Mouse (Mus musculus) midbrain, embryonic 13.5 days (tissue): ENCODE results near the gene Ube2h. TPM values are rescaled to one million over a fixed set of nuclear protein-coding genes. Genes with fewer than 3 reads are reported as not detected.
"Not testable (repeated sequence)": the region's sequence is repeated elsewhere in the genome, so short reads cannot be mapped to it uniquely, and the experiment has no call there.

Experiments used
- ATAC-seq: fragments of 200-750 bp; cut with Nextera tagmentation; 2 replicates; pipeline ENCODE4 v1.8.0; 2017; ENCODE audit warnings: mild to moderate bottlenecking, moderate TSS enrichment, moderate library complexity
- H3K27ac ChIP-seq: fragments of 300-500 bp; sonication (generic); 2 replicates; pipeline ENCODE4 v1.5.1; 2015; ENCODE audit warnings: inconsistent platforms, mild to moderate bottlenecking, moderate library complexity
- H3K27me3 ChIP-seq: fragments of 300-500 bp; sonication (generic); 2 replicates; pipeline ENCODE4 v1.6.1; 2015; ENCODE audit warnings: mild to moderate bottlenecking, inconsistent platforms
- H3K36me3 ChIP-seq: fragments of 300-500 bp; sonication (generic); 2 replicates; pipeline ENCODE4 v1.6.1; 2015; ENCODE audit warnings: mild to moderate bottlenecking, inconsistent platforms
- H3K4me1 ChIP-seq: fragments of 300-500 bp; sonication (generic); replicated peaks from 2 replicates; pipeline ENCODE4 v1.6.1; 2015; ENCODE audit warnings: inconsistent platforms
- H3K4me2 ChIP-seq: fragments of 300-500 bp; sonication (generic); replicated peaks from 2 replicates; pipeline ENCODE4 v1.6.1; 2015; ENCODE audit warnings: moderate library complexity, mild to moderate bottlenecking, inconsistent platforms
- H3K4me3 ChIP-seq: fragments of 300-500 bp; sonication (generic); replicated peaks from 2 replicates; pipeline ENCODE4 v1.5.1; 2015; ENCODE audit warnings: mild to moderate bottlenecking, inconsistent platforms
- H3K9ac ChIP-seq: fragments of 300-500 bp; sonication (generic); replicated peaks from 2 replicates; pipeline ENCODE4 v1.6.1; 2015; ENCODE audit warnings: mild to moderate bottlenecking, inconsistent platforms
- H3K9me3 ChIP-seq: fragments of 300-500 bp; sonication (generic); 2 replicates; pipeline ENCODE4 v1.6.1; 2016; ENCODE audit warnings: mild to moderate bottlenecking, inconsistent platforms
- WGBS: fragments of 180-500 bp; shearing (Covaris S2); methylation state at CpG from one replicate; pipeline ENCODE4 v1.1.7; 2015; 5-methylcytosine and 5-hydroxymethylcytosine counted together
- polyA plus RNA-seq: library from polyadenylated mRNA; unstranded; fragments of >200 nt; fragmentation: Nextera tagmentation; extraction: Ambion mirVana; gene quantifications from 2 replicates; pipeline ENCODE4 v1.2.1, GENCODE M21; 2015

Gene Ube2h
- polyA plus RNA-seq, 1 experiment from 2014 or later, result 66.0 TPM

DNA sequence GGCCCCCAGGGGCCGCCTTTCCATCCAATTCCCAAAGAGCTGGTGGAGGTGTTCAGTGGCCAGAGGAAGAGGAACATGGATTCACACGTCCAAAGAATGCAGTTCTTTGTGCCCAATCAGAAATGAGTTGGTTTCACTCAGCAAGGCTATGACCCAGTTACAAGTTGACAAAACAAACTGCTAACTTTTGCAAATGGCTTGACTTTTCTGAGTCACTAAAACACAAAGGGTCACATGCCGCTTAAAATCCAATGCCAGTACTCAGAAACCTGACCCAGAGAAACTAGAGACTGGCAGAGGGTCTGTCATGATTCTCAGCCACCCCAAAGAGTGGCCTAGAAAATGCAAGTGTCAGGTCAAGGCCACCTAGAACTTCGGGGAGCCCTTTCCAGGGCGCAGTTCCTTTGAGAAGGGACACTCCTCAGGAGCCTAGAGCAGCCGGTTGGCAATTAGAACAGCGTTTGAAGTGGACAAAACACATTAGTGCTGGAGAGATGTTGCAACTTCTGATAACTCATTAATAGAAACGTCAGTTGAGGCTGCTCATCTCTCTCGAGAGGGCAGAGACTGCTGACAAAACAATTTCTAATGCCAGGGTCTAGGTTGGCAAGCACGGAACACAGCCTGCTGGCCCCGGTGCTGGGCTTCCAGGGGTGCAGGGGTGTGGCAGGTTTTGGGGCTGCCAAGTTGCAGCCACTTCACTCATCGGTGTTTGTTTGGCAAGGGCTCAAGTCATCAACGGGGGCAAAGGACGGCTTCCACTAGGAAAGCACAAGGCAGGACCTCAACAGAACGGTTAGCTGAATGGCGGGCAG, 92.5 kb downstream of the Ube2h start:
- Histone ChIP-seq H3K27me3 (no peaks in the 10 kb centered on the region), H3K36me3 (peaks cover 21% of the 10 kb centered on the region), H3K9ac (no peak overlapping the region), H3K4me2 (no peak overlapping the region), H3K27ac (no peak overlapping the region), H3K4me3 (no peak overlapping the region), H3K9me3 (no peaks in the 10 kb centered on the region), H3K4me1 (no peaks in the 10 kb centered on the region)
- ATAC-seq, result no peak
- WGBS, result 82% methylated on average over 16 of the region's 16 CpGs

DNA sequence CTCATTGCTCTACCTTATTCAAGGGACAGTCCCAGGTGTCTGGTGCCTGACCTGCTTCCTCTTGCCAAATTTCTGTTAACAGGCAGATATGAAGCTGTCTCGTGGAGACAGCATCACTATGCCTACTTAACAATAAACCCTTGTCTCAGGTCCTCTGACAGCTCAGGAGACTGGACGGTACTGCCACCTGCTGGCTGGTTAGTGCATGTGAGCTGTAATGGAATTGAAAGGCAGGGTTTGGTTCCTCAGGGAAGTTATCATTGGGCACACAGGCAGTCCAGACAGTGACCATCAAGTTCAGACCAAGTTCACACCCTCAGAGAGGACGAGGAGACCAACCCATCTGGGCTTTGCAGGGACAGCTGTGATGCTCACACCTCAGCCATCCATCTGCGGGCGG, 93.6 kb downstream of the Ube2h start:
- Histone ChIP-seq H3K4me1 (peaks cover 2% of the 10 kb centered on the region), H3K4me3 (no peak overlapping the region), H3K9me3 (no peaks in the 10 kb centered on the region), H3K4me2 (no peak overlapping the region), H3K36me3 (peaks cover 20% of the 10 kb centered on the region), H3K9ac (no peak overlapping the region), H3K27ac (no peak overlapping the region; the same call in 1 of the 2 replicates), H3K27me3 (no peaks in the 10 kb centered on the region)
- ATAC-seq, result peak; percentile 67
- WGBS, result 33% methylated on average over 5 of the region's 5 CpGs

DNA sequence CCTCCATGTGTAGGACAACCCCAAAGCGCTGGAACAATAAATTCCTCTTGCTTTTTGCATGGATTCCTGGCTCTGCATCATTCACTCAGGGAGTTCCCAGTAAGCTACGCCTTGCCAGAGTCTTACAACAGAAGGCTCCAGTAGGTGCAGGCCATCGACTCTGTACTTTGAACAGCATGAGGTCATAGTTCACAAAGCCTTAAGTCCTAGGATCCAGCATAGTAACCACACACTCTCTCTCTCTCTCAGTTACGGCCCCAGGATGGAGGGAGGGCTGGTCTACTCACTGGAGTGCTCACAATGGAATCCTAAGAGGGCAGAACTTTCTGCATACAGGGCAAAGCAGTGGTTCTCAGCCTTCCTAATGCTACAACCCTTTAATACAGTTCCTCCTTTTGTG, 95.5 kb downstream of the Ube2h start:
- Histone ChIP-seq H3K27ac (no peak overlapping the region), H3K9me3 (no peaks in the 10 kb centered on the region), H3K27me3 (no peaks in the 10 kb centered on the region), H3K4me3 (no peak overlapping the region), H3K4me2 (no peak overlapping the region), H3K9ac (no peak overlapping the region), H3K4me1 (peaks cover 4% of the 10 kb centered on the region), H3K36me3 (peaks cover 11% of the 10 kb centered on the region)
- ATAC-seq, result no peak
- 31% methylated on average over 4 of the region's 4 CpGs for WGBS

DNA sequence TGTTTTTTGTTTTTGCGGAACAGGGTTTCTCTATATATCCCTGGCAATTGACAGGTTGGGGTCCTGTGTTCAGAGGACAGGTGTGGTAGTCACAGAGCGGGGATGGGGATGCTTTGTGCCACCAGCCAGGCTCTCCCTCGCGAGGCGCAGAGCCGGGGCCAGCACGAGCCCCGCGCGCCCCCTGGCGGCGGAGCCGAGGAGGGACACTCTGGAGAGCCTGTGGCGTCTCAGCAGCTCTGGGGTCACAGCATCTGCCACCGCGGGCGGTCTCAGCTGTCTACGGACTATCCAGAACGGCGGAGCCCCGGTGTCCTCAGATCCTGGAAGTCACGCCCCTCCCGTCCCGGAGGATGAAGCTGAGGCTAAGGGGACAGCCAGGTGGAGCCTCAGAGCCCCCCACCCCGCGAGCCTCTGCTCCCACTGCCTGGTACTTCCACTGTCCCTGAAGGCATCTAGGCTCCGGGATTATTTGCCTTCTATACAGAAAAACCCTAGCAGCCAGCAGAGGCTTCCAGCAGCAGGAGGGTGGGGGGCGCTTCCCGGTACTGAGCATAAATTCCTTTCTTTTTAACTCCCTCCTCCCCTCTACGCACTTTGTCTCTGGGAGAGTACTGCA, 98.6 kb downstream of the Ube2h start:
- H3K9ac ChIP-seq, result peak overlapping the region; percentile 34; the same call in 1 of the 2 replicates
- H3K4me3 ChIP-seq, result peak overlapping the region; percentile 25
- peak; percentile 86 for ATAC-seq

DNA sequence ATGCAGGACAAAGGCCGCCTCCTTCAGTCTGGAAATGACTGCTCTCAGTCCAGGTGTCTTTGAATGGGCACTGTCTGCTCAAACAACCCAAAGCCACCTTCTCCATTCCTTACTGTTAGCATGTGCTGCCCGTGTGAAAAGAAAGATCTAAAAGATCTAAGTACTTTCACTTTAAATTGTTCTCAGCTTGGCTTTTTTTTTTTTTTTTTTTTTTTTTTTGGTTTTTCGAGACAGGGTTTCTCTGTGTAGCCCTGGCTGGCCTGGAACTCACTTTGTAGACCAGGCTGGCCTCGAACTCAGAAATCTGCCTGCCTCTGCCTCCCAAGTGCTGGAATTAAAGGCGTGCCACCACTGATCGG, 99.2 kb downstream of the Ube2h start:
- not testable (repeated sequence) for H3K27me3 ChIP-seq, H3K4me3 ChIP-seq, H3K9ac ChIP-seq, H3K36me3 ChIP-seq, H3K9me3 ChIP-seq, H3K4me2 ChIP-seq, H3K4me1 ChIP-seq, H3K27ac ChIP-seq
- WGBS, result 76% methylated on average over 6 of the region's 6 CpGs
- 0 out of 2 replicates have a peak, but pooled peaks have one; percentile 21 for ATAC-seq

More for the DNA sequence above, 98.6 kb downstream of the Ube2h start:
- no peak overlapping the region for H3K27ac ChIP-seq
- peak overlapping the region; percentile 52 for H3K4me2 ChIP-seq
- peaks cover 4% of the 10 kb centered on the region for H3K4me1 ChIP-seq
- H3K36me3 ChIP-seq, result no peaks in the 10 kb centered on the region
- WGBS, result 5% methylated on average over 30 of the region's 30 CpGs
- no peaks in the 10 kb centered on the region for H3K27me3 ChIP-seq
- no peaks in the 10 kb centered on the region for H3K9me3 ChIP-seq

DNA sequence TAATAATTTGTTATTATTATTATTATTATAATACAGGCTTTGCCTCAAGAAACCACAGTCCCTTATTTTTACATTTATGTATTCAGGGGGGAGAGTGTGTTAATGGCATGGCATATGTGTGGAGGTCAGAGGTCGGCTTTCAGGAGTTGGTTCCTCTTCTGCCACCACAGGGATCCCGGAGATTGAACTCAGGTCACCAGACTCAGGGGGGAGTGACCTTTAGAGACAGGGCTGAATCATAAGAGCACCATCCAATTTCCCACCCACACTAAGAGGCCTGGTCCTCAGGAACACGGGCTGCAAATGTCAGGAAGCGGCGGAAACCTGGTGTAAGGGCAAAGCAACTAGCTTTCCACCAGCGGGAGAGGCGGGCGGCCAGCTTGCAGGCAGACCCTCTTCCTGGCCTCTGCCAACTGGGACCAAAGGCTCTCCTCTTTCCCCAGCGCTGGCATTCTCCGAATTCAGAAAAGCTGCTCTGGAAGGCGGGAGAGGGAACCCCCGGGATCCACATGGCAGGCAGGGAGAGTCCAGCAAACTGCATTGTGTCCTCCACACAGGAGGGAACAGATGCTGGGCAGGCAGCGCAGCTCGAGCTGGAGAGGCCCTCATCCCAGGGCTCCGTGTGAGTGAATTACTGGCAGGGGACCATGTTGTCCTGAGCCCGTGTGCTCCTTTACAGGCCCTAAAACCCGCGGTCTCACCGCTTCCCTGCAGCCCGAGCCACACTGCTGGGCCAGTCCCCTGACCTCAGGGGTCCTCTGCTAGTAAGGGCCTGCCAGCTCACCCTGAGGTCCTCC, 99.8 kb downstream of the Ube2h start:
- ATAC-seq, result no peak
- H3K4me3 ChIP-seq, result no peak overlapping the region
- WGBS, result 45% methylated on average over 20 of the region's 20 CpGs

DNA sequence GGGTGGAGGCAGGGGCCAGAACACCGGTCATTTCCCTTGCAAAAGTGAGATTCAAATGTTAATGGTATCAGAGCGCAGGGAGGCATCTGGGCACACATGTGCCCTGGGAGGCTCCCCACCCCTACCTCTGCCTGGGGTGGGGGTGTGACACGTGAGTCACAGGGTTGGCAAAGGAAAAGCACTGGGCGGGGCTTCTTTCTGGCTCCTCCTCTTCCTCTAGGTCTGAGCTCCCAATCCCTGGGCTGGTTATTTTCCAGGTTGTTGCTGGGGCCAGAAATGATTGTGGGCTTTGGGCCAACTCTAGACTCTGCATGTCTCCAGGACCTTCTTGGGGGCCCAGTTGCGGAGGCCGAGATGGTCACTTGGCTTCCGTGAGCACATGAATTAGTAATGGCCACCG, 108.2 kb downstream of the Ube2h start:
- ATAC-seq, result no peak
- Histone ChIP-seq H3K27ac (no peak overlapping the region), H3K4me2 (no peak overlapping the region), H3K36me3 (no peaks in the 10 kb centered on the region), H3K4me3 (no peak overlapping the region), H3K9ac (no peak overlapping the region), H3K9me3 (no peaks in the 10 kb centered on the region), H3K4me1 (no peaks in the 10 kb centered on the region), H3K27me3 (no peaks in the 10 kb centered on the region)
- WGBS, result 81% methylated on average over 8 of the region's 8 CpGs

More for the DNA sequence above, 99.8 kb downstream of the Ube2h start:
- H3K27me3 ChIP-seq, result no peaks in the 10 kb centered on the region
- H3K36me3 ChIP-seq, result no peaks in the 10 kb centered on the region
- H3K9me3 ChIP-seq, result no peaks in the 10 kb centered on the region
- peaks cover 4% of the 10 kb centered on the region for H3K4me1 ChIP-seq
- no peak overlapping the region for H3K4me2 ChIP-seq
- H3K9ac ChIP-seq, result 0 out of 2 replicates have a peak overlapping the region, but pooled peaks have one; percentile 21
- no peak overlapping the region for H3K27ac ChIP-seq

DNA sequence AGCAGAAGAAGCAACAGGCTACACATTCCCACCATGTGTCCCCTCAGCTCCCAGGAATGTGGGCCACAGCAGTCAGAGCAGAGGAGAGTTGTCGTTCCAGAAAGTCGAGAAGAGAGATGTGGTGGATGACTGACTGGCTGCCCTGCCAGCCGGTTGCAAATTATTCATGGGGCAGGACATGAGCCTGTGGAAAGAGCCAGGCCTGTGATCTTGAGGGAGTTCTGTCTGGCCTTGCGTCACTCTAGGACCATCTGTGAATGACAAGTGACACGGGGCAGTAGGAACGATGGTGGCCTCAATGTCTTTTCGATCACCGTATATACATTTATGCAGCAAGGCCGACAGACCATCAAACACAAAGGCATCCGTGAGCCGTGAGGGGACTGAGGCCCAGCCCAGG, 108.7 kb downstream of the Ube2h start:
- Histone ChIP-seq H3K9ac (no peak overlapping the region), H3K27ac (no peak overlapping the region), H3K4me1 (no peaks in the 10 kb centered on the region), H3K36me3 (no peaks in the 10 kb centered on the region), H3K4me2 (no peak overlapping the region), H3K9me3 (no peaks in the 10 kb centered on the region), H3K27me3 (no peaks in the 10 kb centered on the region), H3K4me3 (no peak overlapping the region)
- WGBS, result 84% methylated on average over 11 of the region's 11 CpGs
- ATAC-seq, result no peak

DNA sequence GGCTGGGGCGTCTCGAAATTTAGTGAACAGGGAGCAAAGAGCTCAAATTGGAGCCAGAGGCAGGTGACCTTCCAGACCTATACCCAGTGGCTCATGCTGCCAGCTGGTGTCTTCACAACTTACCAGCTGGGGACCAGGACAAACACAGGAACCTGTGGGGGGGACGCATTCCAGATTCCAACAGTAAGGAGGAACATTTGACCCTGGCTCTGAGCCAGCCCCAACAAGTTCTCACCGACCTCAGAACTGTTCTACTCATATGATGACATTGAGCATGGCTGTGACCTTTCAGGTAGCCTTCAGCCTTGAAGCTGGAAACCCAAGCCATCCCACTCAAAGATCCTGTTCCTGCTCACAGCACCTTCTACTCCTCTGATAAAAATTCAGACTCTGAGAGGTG, 120.7 kb downstream of the Ube2h start:
- H3K27ac ChIP-seq, result no peak overlapping the region
- H3K4me1 ChIP-seq, result peaks cover 9% of the 10 kb centered on the region; the same call in 1 of the 2 replicates
- H3K9ac ChIP-seq, result no peak overlapping the region
- H3K36me3 ChIP-seq, result no peaks in the 10 kb centered on the region
- H3K4me3 ChIP-seq, result no peak overlapping the region
- no peak for ATAC-seq
- peaks cover 59% of the 10 kb centered on the region for H3K27me3 ChIP-seq
- H3K4me2 ChIP-seq, result no peak overlapping the region
- H3K9me3 ChIP-seq, result no peaks in the 10 kb centered on the region
- WGBS, result 82% methylated on average over 4 of the region's 4 CpGs

DNA sequence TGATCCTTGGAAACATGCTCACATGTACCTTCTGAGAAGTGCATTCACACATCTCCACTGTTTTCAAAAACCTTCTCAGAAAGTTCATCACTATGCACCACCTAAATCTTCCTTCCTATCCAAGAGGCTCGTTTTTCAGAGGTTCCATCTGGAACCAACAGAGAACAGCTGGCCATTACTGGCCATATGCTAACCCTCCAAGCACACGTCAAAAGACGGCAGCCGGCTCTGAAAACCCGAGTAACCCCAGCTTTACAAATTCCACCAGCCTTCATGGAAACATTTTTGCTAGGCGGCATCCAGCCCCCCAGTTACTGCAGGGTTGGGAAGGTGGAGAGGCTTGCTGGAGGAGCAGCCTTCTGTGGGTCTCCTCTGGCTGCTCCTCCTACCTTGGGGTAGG, 122.3 kb downstream of the Ube2h start:
- 66% methylated on average over 6 of the region's 6 CpGs for WGBS
- Histone ChIP-seq H3K27me3 (peaks cover 73% of the 10 kb centered on the region), H3K9me3 (no peaks in the 10 kb centered on the region), H3K4me2 (no peak overlapping the region), H3K4me1 (peaks cover 18% of the 10 kb centered on the region), H3K4me3 (no peak overlapping the region), H3K36me3 (no peaks in the 10 kb centered on the region), H3K9ac (no peak overlapping the region), H3K27ac (no peak overlapping the region)
- no peak for ATAC-seq

DNA sequence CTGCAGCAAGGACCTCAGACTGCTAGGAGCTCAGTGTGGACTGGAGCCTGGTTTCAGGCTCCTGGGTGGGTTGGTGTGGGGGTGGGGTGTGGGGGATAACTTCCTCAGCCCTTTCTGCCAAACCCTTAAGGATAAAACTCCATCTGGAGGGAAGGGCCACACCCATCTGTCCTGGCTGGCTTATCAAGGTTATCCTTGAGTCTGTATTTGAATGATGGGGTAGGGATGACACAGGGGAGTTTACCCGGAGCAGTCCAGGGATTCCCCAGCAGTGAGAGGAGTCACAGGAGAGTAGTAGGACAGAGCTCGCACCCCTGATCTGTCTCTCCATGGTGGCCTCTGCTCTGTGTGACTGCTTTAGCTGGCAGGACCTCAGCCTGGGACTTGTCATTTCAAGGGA, 124.0 kb downstream of the Ube2h start:
- ATAC-seq, result peak; percentile 47; the same call in 1 of the 2 replicates
- H3K27ac ChIP-seq, result no peak overlapping the region
- H3K4me3 ChIP-seq, result no peak overlapping the region
- no peaks in the 10 kb centered on the region for H3K9me3 ChIP-seq
- H3K4me1 ChIP-seq, result peaks cover 27% of the 10 kb centered on the region
- no peak overlapping the region for H3K4me2 ChIP-seq
- 18% methylated on average over 2 of the region's 2 CpGs for WGBS
- no peak overlapping the region for H3K9ac ChIP-seq
- peaks cover 87% of the 10 kb centered on the region for H3K27me3 ChIP-seq
- no peaks in the 10 kb centered on the region for H3K36me3 ChIP-seq

DNA sequence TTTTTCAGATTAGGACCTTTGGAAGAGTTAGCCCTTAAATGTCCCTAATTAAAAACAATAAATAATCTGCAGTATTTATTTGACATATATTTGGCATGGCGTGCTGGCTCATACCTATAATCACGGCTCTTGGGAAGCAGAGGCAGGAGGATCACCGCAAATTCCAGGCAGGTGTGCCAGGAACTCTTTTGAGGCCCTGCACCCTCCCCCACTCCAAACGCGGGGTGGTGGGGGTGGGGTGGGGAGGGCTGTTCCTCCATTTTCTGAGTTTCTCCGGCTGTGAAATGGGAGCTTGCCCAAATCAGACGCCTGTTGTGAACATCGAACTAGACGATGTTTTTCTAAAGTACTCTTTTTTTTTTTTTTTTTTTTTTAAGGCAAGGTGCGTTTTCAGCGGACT, 125.3 kb downstream of the Ube2h start:
- H3K9ac ChIP-seq, result no peak overlapping the region
- no peaks in the 10 kb centered on the region for H3K36me3 ChIP-seq
- H3K27me3 ChIP-seq, result peaks cover 87% of the 10 kb centered on the region
- ATAC-seq, result no peak
- peaks cover 39% of the 10 kb centered on the region for H3K4me1 ChIP-seq
- no peak overlapping the region for H3K4me2 ChIP-seq
- WGBS, result 27% methylated on average over 11 of the region's 11 CpGs
- H3K27ac ChIP-seq, result no peak overlapping the region
- no peaks in the 10 kb centered on the region for H3K9me3 ChIP-seq
- no peak overlapping the region for H3K4me3 ChIP-seq
